Mouse (Mus musculus) heart, embryonic 15.5 days (tissue): ENCODE measurements around the gene Sectm1a. TPM values are rescaled to one million over a fixed set of nuclear protein-coding genes. Genes with fewer than 3 reads are reported as not detected.

Experiments
- polyA plus RNA-seq: library from polyadenylated mRNA; unstranded; fragments of >200 nt; fragmentation: Nextera tagmentation; extraction: Ambion mirVana; gene quantifications from 2 replicates; pipeline ENCODE4 v1.2.1, GENCODE M21; 2015

Sectm1a gene
- polyA plus RNA-seq, 1 experiment from 2014 or later: not detected

Other genes with a start within 250 kb of the Sectm1a start
- 3.5 and 4.5 TPM in 2 replicates for gene Ccdc57, start 148.3 kb downstream of the Sectm1a start, polyA plus RNA-seq
- 158 and 159 TPM in 2 replicates for gene Slc16a3, start 132.7 kb downstream of the Sectm1a start, polyA plus RNA-seq
- gene Csnk1d, start 89.9 kb downstream of the Sectm1a start, polyA plus RNA-seq: 59.5 and 79.0 TPM in 2 replicates
- 0.74 and 3.4 TPM in 2 replicates for gene Cd7, start 41.8 kb downstream of the Sectm1a start, polyA plus RNA-seq
- not detected in 2 replicates for gene Sectm1b, start 17.7 kb downstream of the Sectm1a start, polyA plus RNA-seq
- gene Tex19.2, start 37.5 kb upstream of the Sectm1a start, polyA plus RNA-seq: not detected in 2 replicates
- gene Tex19.1, start 64.9 kb upstream of the Sectm1a start, polyA plus RNA-seq: 0.10 TPM in 1 of 2 replicates, not detected in the other
- not detected in 2 replicates for gene Uts2r, start 79.1 kb upstream of the Sectm1a start, polyA plus RNA-seq
- gene Hexdc, start 123.2 kb upstream of the Sectm1a start, polyA plus RNA-seq: 7.3 and 9.2 TPM in 2 replicates
- gene Ogfod3, start 123.5 kb upstream of the Sectm1a start, polyA plus RNA-seq: 26.4 and 29.8 TPM in 2 replicates
- 19.1 and 29.7 TPM in 2 replicates for gene Cybc1, start 148.1 kb upstream of the Sectm1a start, polyA plus RNA-seq
- 52.4 and 65.6 TPM in 2 replicates for gene Narf, start 156.0 kb upstream of the Sectm1a start, polyA plus RNA-seq
- 5.7 and 8.2 TPM in 2 replicates for gene Foxk2, start 178.8 kb upstream of the Sectm1a start, polyA plus RNA-seq